Mouse (Mus musculus) effector memory CD4-positive, alpha-beta T cell, adult 5 months (primary cell): ENCODE results near the gene Eomes. TPM values are rescaled to one million over a fixed set of nuclear protein-coding genes. Genes with fewer than 3 reads are reported as not detected.

Source experiments
- polyA plus RNA-seq: library from polyadenylated mRNA; unstranded; fragments of 100-300 nt; shearing (Covaris generic); gene quantifications from one replicate; pipeline ENCODE4 v1.2.1, GENCODE M21; 2017

The Eomes gene
- polyA plus RNA-seq: 6.8 TPM

DNA sequence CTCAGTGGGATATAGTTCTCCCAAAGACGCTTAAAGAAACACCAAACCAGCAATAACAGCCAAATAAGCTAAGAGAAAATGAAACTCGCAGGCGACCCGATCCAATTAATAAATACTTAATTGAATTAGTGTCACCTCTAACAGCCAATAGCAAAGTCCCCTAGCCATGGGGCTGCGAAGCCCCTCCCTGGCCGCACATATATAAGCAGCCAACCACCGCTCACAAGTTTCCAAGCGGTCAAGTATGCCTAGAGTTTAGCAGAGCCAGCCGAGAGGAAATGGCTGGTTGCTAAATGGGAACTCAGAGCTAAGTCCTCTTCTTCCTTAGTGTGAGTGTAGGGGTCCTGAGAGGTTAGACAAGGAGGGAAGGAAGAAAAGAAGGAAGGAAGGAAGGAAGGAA lies at the start of gene Eomes:
Eomes (plus strand) TSS at position 252 of the 400 bp plus-strand sequence.

DNA sequence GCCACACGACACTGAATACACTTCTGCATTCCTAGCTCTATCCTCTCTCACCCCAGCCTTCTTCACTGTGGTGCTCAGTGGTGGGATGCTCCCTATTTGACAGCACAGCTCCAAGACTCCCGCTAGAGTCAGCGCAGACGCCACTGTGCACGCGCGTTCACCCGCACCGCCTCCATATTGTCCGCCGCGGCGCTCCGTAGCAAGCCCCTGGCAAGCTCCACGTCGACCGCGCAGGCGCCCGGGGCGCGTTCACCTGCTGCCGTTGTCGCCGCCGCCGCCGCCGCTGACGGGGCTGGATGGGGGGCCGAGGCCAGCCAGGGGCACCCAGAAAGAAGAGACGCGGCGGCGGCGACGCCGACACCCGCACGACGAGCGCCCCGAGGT lies 28.0 kb downstream of the Eomes start, which contains the start of gene Golga4:
Golga4 (plus strand) TSS at position 248 of the 384 bp plus-strand sequence.

Other genes starting within 250 kb of the Eomes start
- gene Golga4, start 28.1 kb downstream of the Eomes start, polyA plus RNA-seq: 89.5 TPM
- 0.44 TPM for gene Itga9, start 128.5 kb downstream of the Eomes start, polyA plus RNA-seq